Mouse (Mus musculus) heart, adult 2 months (tissue): ENCODE results near the gene Cysrt1. TPM values are rescaled to one million over a fixed set of nuclear protein-coding genes. Genes with fewer than 3 reads are reported as not detected.

Experiments used
- DNase-seq, 2 experiments: peaks; one replicate each; pipeline ENCODE4 v3.0.0; 2021
- H3K27ac ChIP-seq: fragments of 200-600 bp; 2 replicates; pipeline ENCODE4 v1.8.1; 2022
- H3K27me3 ChIP-seq: fragments of 200-500 bp; 2 replicates; pipeline ENCODE4 v1.6.1; 2012; ENCODE audit warnings: mild to moderate bottlenecking, low read length, inconsistent platforms, mixed read lengths; ENCODE audit not compliant: control insufficient read depth, insufficient read depth
- H3K36me3 ChIP-seq: fragments of 200-500 bp; 2 replicates; pipeline ENCODE4 v1.6.1; 2012; ENCODE audit warnings: low read length, inconsistent platforms; ENCODE audit not compliant: control insufficient read depth, insufficient read depth
- H3K4me1 ChIP-seq: fragments of 200-500 bp; 2 replicates; pipeline ENCODE4 v1.6.1; 2011; ENCODE audit warnings: low read length; ENCODE audit not compliant: control insufficient read depth, insufficient read depth
- H3K4me3 ChIP-seq: fragments of 200-600 bp; 2 replicates; pipeline ENCODE4 v1.8.1; 2022
- H3K79me2 ChIP-seq: fragments of 200-500 bp; replicated peaks from 2 replicates; pipeline ENCODE4 v1.6.1; 2012; ENCODE audit warnings: mild to moderate bottlenecking, inconsistent platforms, low read length, moderate library complexity, mixed read lengths; ENCODE audit not compliant: control insufficient read depth, insufficient read depth
- H3K9ac ChIP-seq: fragments of 200-500 bp; 2 replicates; pipeline ENCODE4 v1.6.1; 2012; ENCODE audit warnings: low read depth, mild to moderate bottlenecking, control low read depth, inconsistent platforms, low read length, mixed read lengths
- CTCF ChIP-seq: fragments of 200-600 bp; IDR thresholded peaks from 2 replicates; pipeline ENCODE4 v1.8.1; 2022; ENCODE audit warnings: antibody characterized with exemption, mild to moderate bottlenecking, moderate library complexity
- EP300 ChIP-seq: fragments of 200-500 bp; IDR thresholded peaks from 2 replicates; pipeline ENCODE4 v1.6.1; 2011; ENCODE audit warnings: low read depth, low read length, control low read depth; ENCODE audit not compliant: insufficient read depth
- POLR2A ChIP-seq: fragments of 200-500 bp; IDR thresholded peaks from 2 replicates; pipeline ENCODE4 v1.6.1; 2011; ENCODE audit warnings: mild to moderate bottlenecking, low read depth, low read length, control low read depth; ENCODE audit not compliant: insufficient read depth
- WGBS: fragments of 180-500 bp; shearing (Covaris S2); methylation state at CpG from one replicate; pipeline ENCODE4 v1.1.7; 2018; 5-methylcytosine and 5-hydroxymethylcytosine counted together
- intact Hi-C: fragments of 180-260 bp; cut with DNase I; formaldehyde crosslinking; loops from one replicate; pipeline ENCODE4 v1.15.1; 2025
- long read RNA-seq: library from polyadenylated mRNA; stranded (forward); transcript quantifications from one replicate; pipeline ENCODE4 v2.0.0, GENCODE M21; 2021
- polyA plus RNA-seq: library from polyadenylated mRNA; depleted of rRNA; stranded (reverse); fragments of >200 nt; gene quantifications from 2 replicates; pipeline ENCODE4 v1.2.3, GENCODE M21; 2012; rRNA removed
- total RNA-seq, 2 experiments: library from RNA; stranded (reverse); gene quantifications; 2 replicates each; pipeline ENCODE4 v1.2.3; 2021

Gene Cysrt1
- total RNA-seq, result not detected
- not detected in 2 replicates for polyA plus RNA-seq
- long read RNA-seq, result 0 reads

DNA sequence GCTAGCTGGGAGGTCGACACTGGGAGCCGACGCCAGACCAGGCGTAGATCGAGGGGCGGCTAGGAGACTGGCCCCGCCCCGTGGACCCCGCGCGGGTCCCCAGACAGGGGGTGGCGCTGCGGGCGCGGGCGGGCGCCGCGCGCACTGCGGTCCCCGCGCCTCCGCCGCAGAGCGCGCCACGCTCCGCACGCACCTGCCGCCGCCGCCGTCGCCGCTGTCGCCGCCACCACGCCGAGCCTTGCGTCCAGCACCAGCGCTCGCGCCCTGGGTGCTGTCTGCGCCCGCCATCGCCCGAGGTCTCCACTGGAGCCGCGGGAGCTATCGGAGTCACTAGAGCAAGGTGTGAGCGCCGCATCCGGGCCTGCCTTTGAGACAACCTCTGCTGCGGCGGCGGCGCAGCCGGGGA is at the start of gene Cysrt1, which contains the start of gene Rnf208:
TSS of gene Cysrt1 (minus strand) at position 352 of the 406 bp plus-strand sequence.
TSS of gene Rnf208 (plus strand) at position 155 of the 406 bp plus-strand sequence.
- Histone ChIP-seq H3K4me3 (peak within 1 kb of the TSS; percentile 36), H3K4me1 (peaks cover 2% of the 10 kb centered on the region; the same call in 1 of the 2 replicates), H3K79me2 (no peaks in the 10 kb centered on the region), H3K36me3 (no peaks in the 10 kb centered on the region), H3K9ac (no peak within 1 kb of the TSS), H3K27me3 (peaks cover 5% of the 10 kb centered on the region; the same call in 1 of the 2 replicates), H3K27ac (no peak within 1 kb of the TSS; the same call in 1 of the 2 replicates)
- no peak for DNase-seq
- under 1% methylated on average over 53 of the region's 59 CpGs for WGBS
- no peak for TF ChIP-seq POLR2A
- TF ChIP-seq EP300, result no peak
- no peak for TF ChIP-seq CTCF
- intact Hi-C loops, result no loop called here

DNA sequence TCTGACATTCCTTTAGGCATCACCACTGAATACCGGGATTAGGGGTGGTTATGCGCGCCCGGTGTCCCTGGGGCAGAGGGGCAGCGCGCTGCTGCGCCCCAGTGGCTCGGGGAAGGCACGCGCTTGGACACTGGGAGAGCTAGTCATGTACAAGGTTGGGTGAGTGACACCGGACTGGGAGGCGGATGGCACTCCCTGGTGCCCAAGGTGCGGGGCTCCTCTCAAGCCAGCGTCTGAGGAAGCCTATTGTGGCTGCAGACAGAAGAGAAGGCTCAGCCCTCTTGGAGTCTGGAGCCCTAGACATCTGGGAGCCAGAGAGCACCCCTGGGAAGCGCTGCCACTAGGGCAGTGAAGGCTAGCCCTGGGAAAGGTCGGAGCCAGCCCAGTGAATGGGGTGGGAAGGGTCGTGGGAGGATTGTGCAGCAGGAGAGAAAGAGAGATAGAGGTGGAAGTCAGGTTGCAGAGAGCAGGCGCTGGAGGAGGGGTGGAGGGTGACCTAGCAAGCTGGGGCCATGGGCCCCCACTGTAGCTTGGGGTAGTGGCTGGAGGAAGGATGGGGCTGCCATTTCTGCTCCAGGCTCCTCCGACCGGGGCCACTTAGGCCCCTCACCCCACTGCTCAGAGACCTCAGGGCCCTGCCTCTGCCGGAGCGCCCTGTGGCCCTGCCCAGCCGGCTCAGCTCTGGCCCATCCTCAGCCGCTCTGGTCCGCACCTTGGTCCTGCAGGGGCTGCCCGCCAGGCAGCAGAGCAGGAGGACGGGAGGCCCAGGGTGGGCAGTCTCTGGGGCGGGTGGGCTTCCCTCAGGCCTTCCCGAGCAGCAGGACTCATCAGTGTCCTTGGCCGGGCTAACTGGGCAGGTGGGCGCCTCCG is 49.2 kb upstream of the Cysrt1 start:
- WGBS, result 9% methylated on average over 32 of the region's 32 CpGs
- Histone ChIP-seq H3K4me3 (peak overlapping the region; percentile 51), H3K9ac (peak overlapping the region; percentile 62), H3K36me3 (no peaks in the 10 kb centered on the region), H3K79me2 (no peaks in the 10 kb centered on the region), H3K27me3 (peaks cover 8% of the 10 kb centered on the region), H3K4me1 (peaks cover 7% of the 10 kb centered on the region), H3K27ac (no peak overlapping the region)
- intact Hi-C loops, result loop anchor here (2.0 kb wide), 2 partner anchors 13 to 33 kb away; no protein-coding TSS in a partner anchor
- DNase-seq, result peak in 1 of 2 experiments; percentile 55
- TF ChIP-seq POLR2A (no peak), EP300 (no peak), CTCF (peak; percentile 55)

DNA sequence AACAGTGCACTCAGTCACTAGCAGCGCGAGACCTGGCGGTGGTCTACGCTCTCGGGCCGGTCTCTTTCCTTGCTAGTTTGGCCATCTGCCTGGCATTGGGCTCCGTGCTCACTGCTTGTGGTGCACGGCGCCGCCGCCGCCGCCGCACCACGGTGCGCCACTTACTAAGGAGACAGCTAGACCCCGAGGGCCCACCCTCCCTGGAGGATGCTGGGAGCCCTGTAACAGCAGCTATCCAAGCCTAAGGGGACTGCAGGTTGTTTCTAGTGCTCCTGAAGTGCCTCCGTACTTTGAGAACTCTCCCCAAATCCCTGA is 48.5 kb upstream of the Cysrt1 start:
- Histone ChIP-seq H3K27me3 (peaks cover 8% of the 10 kb centered on the region), H3K79me2 (no peaks in the 10 kb centered on the region), H3K36me3 (no peaks in the 10 kb centered on the region), H3K4me3 (peak overlapping the region; percentile 40), H3K9ac (no peak overlapping the region), H3K27ac (no peak overlapping the region), H3K4me1 (peaks cover 7% of the 10 kb centered on the region)
- intact Hi-C loops, result no loop called here
- no peak for DNase-seq
- under 1% methylated on average over 18 of the region's 18 CpGs for WGBS
- TF ChIP-seq EP300 (no peak), CTCF (no peak), POLR2A (no peak)

DNA sequence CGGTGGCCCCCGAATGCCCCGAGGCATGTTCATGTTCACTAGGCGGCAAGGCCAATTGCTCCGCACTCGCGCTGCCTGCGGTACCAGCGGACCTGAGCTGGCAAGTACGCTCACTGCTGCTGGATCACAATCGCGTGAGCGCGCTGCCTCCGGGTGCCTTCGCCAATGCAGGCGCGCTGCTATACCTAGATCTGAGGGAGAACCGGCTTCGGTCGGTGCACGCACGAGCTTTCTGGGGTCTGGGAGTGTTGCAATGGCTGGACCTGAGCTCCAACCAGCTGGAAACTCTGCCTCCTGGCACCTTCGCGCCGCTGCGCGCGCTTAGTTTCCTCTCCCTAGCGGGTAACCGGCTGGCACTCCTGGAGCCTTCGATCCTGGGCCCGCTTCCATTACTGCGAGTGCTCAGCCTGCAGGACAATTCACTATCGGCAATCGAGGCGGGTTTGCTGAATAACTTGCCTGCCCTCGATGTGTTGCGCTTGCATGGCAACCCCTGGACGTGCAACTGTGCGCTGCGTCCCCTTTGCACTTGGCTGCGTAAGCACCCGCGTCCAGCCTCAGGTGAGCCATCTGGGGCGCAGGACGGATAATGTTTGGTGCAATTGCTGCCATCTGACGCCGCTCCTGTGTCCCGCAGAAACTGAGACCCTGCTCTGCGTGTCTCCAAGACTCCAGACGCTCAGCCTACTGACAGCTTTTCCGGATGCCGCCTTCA is 48.0 kb upstream of the Cysrt1 start:
- Histone ChIP-seq H3K4me1 (peaks cover 7% of the 10 kb centered on the region), H3K36me3 (no peaks in the 10 kb centered on the region), H3K27me3 (peaks cover 6% of the 10 kb centered on the region), H3K4me3 (peak overlapping the region; percentile 40), H3K27ac (no peak overlapping the region), H3K79me2 (no peaks in the 10 kb centered on the region), H3K9ac (no peak overlapping the region)
- peak in 1 of 2 experiments; percentile 47 for DNase-seq
- TF ChIP-seq EP300 (no peak), POLR2A (no peak), CTCF (no peak)
- 2% methylated on average over 54 of the region's 54 CpGs for WGBS
- intact Hi-C loops, result no loop called here

DNA sequence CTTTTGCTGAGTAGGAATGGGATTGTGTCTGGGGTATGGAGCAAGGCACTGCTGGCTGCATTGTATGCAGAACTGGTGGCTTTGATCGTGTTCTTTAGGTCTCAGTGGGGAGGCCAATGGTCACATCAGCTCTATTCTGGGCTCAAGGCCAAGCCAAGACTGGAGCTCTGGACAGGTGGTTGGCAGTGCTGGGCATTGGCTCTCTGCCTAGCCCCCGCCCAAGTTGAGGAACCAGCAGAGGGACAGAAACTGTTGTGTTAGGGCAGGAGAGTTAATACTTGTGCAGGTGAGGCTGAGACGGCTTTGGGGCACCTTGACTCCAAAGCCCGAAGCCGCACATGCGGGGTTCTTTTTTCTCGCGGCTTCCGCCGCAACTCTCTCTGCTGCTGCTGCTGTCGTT is 47.4 kb upstream of the Cysrt1 start, which contains the start of gene Lrrc26:
TSS of gene Lrrc26 (plus strand) at position 265 of the 400 bp plus-strand sequence.
- no peaks in the 10 kb centered on the region for H3K36me3 ChIP-seq
- H3K9ac ChIP-seq, result no peak within 1 kb of the TSS
- no peak within 1 kb of the TSS for H3K27ac ChIP-seq
- intact Hi-C loops, result no loop called here
- H3K27me3 ChIP-seq, result peaks cover 6% of the 10 kb centered on the region
- peak within 1 kb of the TSS; percentile 40 for H3K4me3 ChIP-seq
- H3K79me2 ChIP-seq, result no peaks in the 10 kb centered on the region
- 10% methylated on average over 11 of the region's 11 CpGs for WGBS
- no peak for TF ChIP-seq POLR2A
- no peak for TF ChIP-seq CTCF
- no peak for TF ChIP-seq EP300
- DNase-seq, result no peak
- peaks cover 7% of the 10 kb centered on the region for H3K4me1 ChIP-seq
